Mouse (Mus musculus) forebrain, embryonic 11.5 days (tissue): ENCODE data around the gene Ldb2. TPM values are rescaled to one million over a fixed set of nuclear protein-coding genes. Genes with fewer than 3 reads are reported as not detected.

Source experiments
- ATAC-seq: fragments of 200-750 bp; cut with Nextera tagmentation; replicated peaks from 2 replicates; pipeline ENCODE4 v1.8.0; 2017; ENCODE audit warnings: moderate TSS enrichment; ENCODE audit not compliant: low FRiP score
- DNase-seq: peaks from one replicate; pipeline ENCODE4 v3.0.0-alpha.2; 2017; ENCODE audit warnings: low spot score
- H3K27ac ChIP-seq: fragments of 300-500 bp; sonication (generic); 2 replicates; pipeline ENCODE4 v1.5.1; 2014; ENCODE audit warnings: low read depth, low read length
- H3K27me3 ChIP-seq: fragments of 300-500 bp; sonication (generic); 2 replicates; pipeline ENCODE4 v1.6.1; 2014; ENCODE audit warnings: mild to moderate bottlenecking, low read length, mixed read lengths; ENCODE audit not compliant: control insufficient read depth, insufficient read depth
- H3K36me3 ChIP-seq: fragments of 300-500 bp; sonication (generic); 2 replicates; pipeline ENCODE4 v1.6.1; 2014; ENCODE audit warnings: mild to moderate bottlenecking, low read length, moderate library complexity, mixed read lengths; ENCODE audit not compliant: control insufficient read depth, insufficient read depth
- H3K4me1 ChIP-seq: fragments of 300-500 bp; sonication (generic); replicated peaks from 2 replicates; pipeline ENCODE4 v1.6.1; 2014; ENCODE audit warnings: low read length, mixed read lengths; ENCODE audit not compliant: control insufficient read depth, insufficient read depth
- H3K4me2 ChIP-seq: fragments of 300-500 bp; sonication (generic); 2 replicates; pipeline ENCODE4 v1.6.1; 2014; ENCODE audit warnings: low read depth, mild to moderate bottlenecking, low read length, moderate library complexity, mixed read lengths; ENCODE audit not compliant: severe bottlenecking
- H3K4me3 ChIP-seq: fragments of 300-500 bp; sonication (generic); 2 replicates; pipeline ENCODE4 v1.5.1; 2014; ENCODE audit warnings: low read depth, low read length
- H3K9ac ChIP-seq: fragments of 300-500 bp; sonication (generic); 2 replicates; pipeline ENCODE4 v1.6.1; 2014; ENCODE audit warnings: low read length
- H3K9me3 ChIP-seq: fragments of 300-500 bp; sonication (generic); 2 replicates; pipeline ENCODE4 v1.6.1; 2016; ENCODE audit warnings: low read length, mixed read lengths; ENCODE audit not compliant: control insufficient read depth
- WGBS: fragments of 180-500 bp; shearing (Covaris S2); extraction: QIAGEN DNeasy Blood & Tissue Kit; methylation state at CpG from one replicate; pipeline ENCODE4 v1.1.7; 2014; 5-methylcytosine and 5-hydroxymethylcytosine counted together
- polyA plus RNA-seq: library from polyadenylated mRNA; unstranded; fragments of >200 nt; fragmentation: Nextera tagmentation; extraction: Ambion mirVana; gene quantifications from 2 replicates; pipeline ENCODE4 v1.2.1, GENCODE M21; 2014

Ldb2 gene
- polyA plus RNA-seq, 1 experiment from 2014 or later: 17.9 TPM

- no peaks in the 10 kb centered on the region for H3K27me3 ChIP-seq
- no peak overlapping the region for H3K27ac ChIP-seq
- H3K4me1 ChIP-seq: no peaks in the 10 kb centered on the region; the same call in 1 of the 2 replicates
- H3K9ac ChIP-seq: no peak overlapping the region
- H3K4me3 ChIP-seq: no peak overlapping the region
- H3K4me2 ChIP-seq: no peak overlapping the region
- DNase-seq (no peak), ATAC-seq (no peak)
- H3K36me3 ChIP-seq: no peaks in the 10 kb centered on the region
- 77% methylated on average over 2 of the region's 2 CpGs for WGBS
- H3K9me3 ChIP-seq: no peaks in the 10 kb centered on the region
These were observed 173.4 kb downstream of the Ldb2 start for GRCm38 (mm10) chr5:44626114-44626513.

GRCm38 (mm10) chr5:44615677-44616076 is 183.8 kb downstream of the Ldb2 start:
- Histone ChIP-seq H3K4me3 (no peak overlapping the region), H3K4me1 (no peaks in the 10 kb centered on the region), H3K9me3 (no peaks in the 10 kb centered on the region), H3K36me3 (no peaks in the 10 kb centered on the region), H3K9ac (no peak overlapping the region), H3K27ac (no peak overlapping the region), H3K4me2 (no peak overlapping the region), H3K27me3 (no peaks in the 10 kb centered on the region)
- DNase-seq: no peak
- 89% methylated on average over 7 of the region's 7 CpGs for WGBS
- ATAC-seq: no peak

- Histone ChIP-seq H3K9me3 (no peaks in the 10 kb centered on the region), H3K4me2 (no peak overlapping the region), H3K9ac (no peak overlapping the region), H3K27me3 (no peaks in the 10 kb centered on the region), H3K36me3 (no peaks in the 10 kb centered on the region), H3K4me1 (no peaks in the 10 kb centered on the region), H3K4me3 (no peak overlapping the region), H3K27ac (no peak overlapping the region)
- no peak for ATAC-seq
- WGBS: 81% methylated on average over 2 of the region's 2 CpGs
- DNase-seq: no peak
These were observed 190.6 kb downstream of the Ldb2 start for GRCm38 (mm10) chr5:44608901-44609300.

- WGBS: 69% methylated on average over 1 of the region's 1 CpGs
- H3K9ac ChIP-seq: no peak overlapping the region
- H3K27me3 ChIP-seq: no peaks in the 10 kb centered on the region
- H3K9me3 ChIP-seq: no peaks in the 10 kb centered on the region; the same call in 1 of the 2 replicates
- ATAC-seq (no peak), DNase-seq (no peak)
- no peak overlapping the region for H3K27ac ChIP-seq
- H3K4me3 ChIP-seq: no peak overlapping the region
- no peaks in the 10 kb centered on the region for H3K4me1 ChIP-seq
- no peak overlapping the region for H3K4me2 ChIP-seq
- no peaks in the 10 kb centered on the region for H3K36me3 ChIP-seq
These were observed 198.1 kb downstream of the Ldb2 start for GRCm38 (mm10) chr5:44601340-44601739.

GRCm38 (mm10) chr5:44593522-44594218 is 205.8 kb downstream of the Ldb2 start:
- no peaks in the 10 kb centered on the region for H3K27me3 ChIP-seq
- H3K27ac ChIP-seq: no peak overlapping the region
- no peak overlapping the region for H3K4me2 ChIP-seq
- 82% methylated on average over 15 of the region's 15 CpGs for WGBS
- ATAC-seq: no peak
- H3K4me3 ChIP-seq: no peak overlapping the region
- no peaks in the 10 kb centered on the region for H3K9me3 ChIP-seq
- no peak overlapping the region for H3K9ac ChIP-seq
- H3K36me3 ChIP-seq: no peaks in the 10 kb centered on the region
- DNase-seq: no peak
- H3K4me1 ChIP-seq: no peaks in the 10 kb centered on the region

GRCm38 (mm10) chr5:44590750-44591149 is 208.7 kb downstream of the Ldb2 start:
- Histone ChIP-seq H3K27ac (no peak overlapping the region), H3K4me3 (no peak overlapping the region), H3K4me1 (no peaks in the 10 kb centered on the region), H3K9me3 (no peaks in the 10 kb centered on the region), H3K27me3 (no peaks in the 10 kb centered on the region), H3K4me2 (no peak overlapping the region), H3K9ac (no peak overlapping the region), H3K36me3 (no peaks in the 10 kb centered on the region)
- WGBS: 89% methylated on average over 3 of the region's 3 CpGs
- DNase-seq: no peak
- no peak for ATAC-seq

GRCm38 (mm10) chr5:44589318-44589717 is 210.2 kb downstream of the Ldb2 start:
- H3K4me3 ChIP-seq: no peak overlapping the region
- H3K9me3 ChIP-seq: no peaks in the 10 kb centered on the region
- DNase-seq (no peak), ATAC-seq (no peak)
- no peak overlapping the region for H3K9ac ChIP-seq
- WGBS: 38% methylated on average over 1 of the region's 1 CpGs
- H3K27ac ChIP-seq: no peak overlapping the region
- no peaks in the 10 kb centered on the region for H3K4me1 ChIP-seq
- H3K36me3 ChIP-seq: no peaks in the 10 kb centered on the region
- H3K4me2 ChIP-seq: no peak overlapping the region
- H3K27me3 ChIP-seq: no peaks in the 10 kb centered on the region

GRCm38 (mm10) chr5:44586571-44586970 is 212.9 kb downstream of the Ldb2 start:
- H3K4me2 ChIP-seq: no peak overlapping the region
- no peaks in the 10 kb centered on the region for H3K9me3 ChIP-seq
- ATAC-seq (no peak), DNase-seq (no peak)
- no peak overlapping the region for H3K27ac ChIP-seq
- no peak overlapping the region for H3K4me3 ChIP-seq
- H3K4me1 ChIP-seq: no peaks in the 10 kb centered on the region
- H3K27me3 ChIP-seq: no peaks in the 10 kb centered on the region
- no peak overlapping the region for H3K9ac ChIP-seq
- 76% methylated on average over 5 of the region's 5 CpGs for WGBS
- no peaks in the 10 kb centered on the region for H3K36me3 ChIP-seq

GRCm38 (mm10) chr5:44579899-44580459 is 219.5 kb downstream of the Ldb2 start:
- H3K27me3 ChIP-seq: no peaks in the 10 kb centered on the region
- no peaks in the 10 kb centered on the region for H3K9me3 ChIP-seq
- no peak overlapping the region for H3K4me3 ChIP-seq
- 79% methylated on average over 10 of the region's 10 CpGs for WGBS
- no peak for DNase-seq
- no peak for ATAC-seq
- no peak overlapping the region for H3K27ac ChIP-seq
- no peak overlapping the region for H3K4me2 ChIP-seq
- H3K36me3 ChIP-seq: no peaks in the 10 kb centered on the region
- H3K9ac ChIP-seq: no peak overlapping the region
- no peaks in the 10 kb centered on the region for H3K4me1 ChIP-seq
